Mouse (Mus musculus) gastrocnemius, postnatal 4 days (tissue): Measurements from ENCODE around the gene L3mbtl3. TPM values are rescaled to one million over a fixed set of nuclear protein-coding genes. Genes with fewer than 3 reads are reported as not detected.

ENCODE experiments used
- DNase-seq, 2 experiments: peaks; one replicate each; pipeline ENCODE4 v3.0.0; 2021 to 2022; ENCODE audit warnings: low spot score in 2 of 2, mixed read lengths in 2 of 2
- total RNA-seq, 2 experiments: library from RNA; stranded (reverse); gene quantifications; 2 replicates each; pipeline ENCODE4 v1.2.3; 2021

Gene L3mbtl3
- total RNA-seq, 2 experiments from 2014 or later, result 10.6 to 11.2 TPM

- DNase-seq, result no peak
Observed at GRCm38 (mm10) chr10:26345879-26346278, 29.9 kb downstream of the L3mbtl3 start.

GRCm38 (mm10) chr10:26337896-26338503 lies 37.8 kb downstream of the L3mbtl3 start:
- no peak for DNase-seq

GRCm38 (mm10) chr10:26333966-26334365 lies 41.8 kb downstream of the L3mbtl3 start:
- no peak for DNase-seq

- no peak for DNase-seq
Observed at GRCm38 (mm10) chr10:26332781-26333180, 43.0 kb downstream of the L3mbtl3 start.

- DNase-seq, result no peak
Observed at GRCm38 (mm10) chr10:26328843-26329242, 46.9 kb downstream of the L3mbtl3 start.

- no peak for DNase-seq
Observed at GRCm38 (mm10) chr10:26327691-26328542, 47.9 kb downstream of the L3mbtl3 start.

GRCm38 (mm10) chr10:26327291-26327690 lies 48.5 kb downstream of the L3mbtl3 start:
- no peak for DNase-seq

GRCm38 (mm10) chr10:26325320-26325719 lies 50.5 kb downstream of the L3mbtl3 start:
- DNase-seq, result no peak

GRCm38 (mm10) chr10:26322344-26323051 lies 53.3 kb downstream of the L3mbtl3 start:
- no peak for DNase-seq

- no peak for DNase-seq
Observed at GRCm38 (mm10) chr10:26320679-26321078, 55.1 kb downstream of the L3mbtl3 start.

GRCm38 (mm10) chr10:26314327-26314726 lies 61.4 kb downstream of the L3mbtl3 start:
- DNase-seq, result no peak

- no peak for DNase-seq
Observed at GRCm38 (mm10) chr10:26303485-26303884, 72.3 kb downstream of the L3mbtl3 start.

GRCm38 (mm10) chr10:26302336-26302735 lies 73.4 kb downstream of the L3mbtl3 start:
- DNase-seq, result no peak

- DNase-seq, result no peak
Observed at GRCm38 (mm10) chr10:26297626-26298025, 78.1 kb downstream of the L3mbtl3 start.

- no peak for DNase-seq
Observed at GRCm38 (mm10) chr10:26297200-26297599, 78.6 kb downstream of the L3mbtl3 start.

- DNase-seq, result no peak
Observed at GRCm38 (mm10) chr10:26287136-26287535, 88.6 kb downstream of the L3mbtl3 start.

GRCm38 (mm10) chr10:26280009-26280408 lies 95.8 kb downstream of the L3mbtl3 start:
- DNase-seq, result no peak

GRCm38 (mm10) chr10:26275414-26275813 lies 100.4 kb downstream of the L3mbtl3 start:
- no peak for DNase-seq

GRCm38 (mm10) chr10:26263744-26264459 lies 111.9 kb downstream of the L3mbtl3 start:
- no peak for DNase-seq

- DNase-seq, result no peak
Observed at GRCm38 (mm10) chr10:26259908-26260307, 115.9 kb downstream of the L3mbtl3 start.
